Mouse (Mus musculus) myocyte (in vitro differentiated cells): ENCODE measurements around the gene Gpnmb.

Experiments
- CEBPB ChIP-seq: IDR thresholded peaks from 2 replicates; pipeline ENCODE4 v1.6.1; 2011; ENCODE audit warnings: mild to moderate bottlenecking, moderate library complexity; ENCODE audit not compliant: poor library complexity, insufficient read depth, severe bottlenecking
- E2F4 ChIP-seq: IDR thresholded peaks from one replicate; pipeline ENCODE4 v1.6.1; 2011; ENCODE audit warnings: mild to moderate bottlenecking, control low read depth, moderate library complexity; ENCODE audit not compliant: insufficient read depth
- MAX ChIP-seq: IDR thresholded peaks from one replicate; pipeline ENCODE4 v1.6.1; 2011; ENCODE audit warnings: low read depth, mild to moderate bottlenecking, control low read depth
- MYOD1 ChIP-seq, 3 experiments: IDR thresholded peaks; one replicate each; pipeline ENCODE4 v1.6.1; 2011; ENCODE audit warnings: control low read depth in 2 of 3, low read depth in 2 of 3, mild to moderate bottlenecking in 2 of 3, moderate library complexity in 1 of 3; ENCODE audit not compliant: insufficient read length in 2 of 3, control insufficient read depth in 1 of 3
- MYOG ChIP-seq, 3 experiments: IDR thresholded peaks; one replicate each; pipeline ENCODE4 v1.6.1; 2011; ENCODE audit warnings: control low read depth in 2 of 3, low read depth in 2 of 3, mild to moderate bottlenecking in 2 of 3; ENCODE audit not compliant: insufficient read length in 2 of 3, control insufficient read depth in 1 of 3, insufficient read depth in 1 of 3
- POLR2A ChIP-seq: IDR thresholded peaks from one replicate; pipeline ENCODE4 v1.6.1; 2011; ENCODE audit warnings: low read depth, mild to moderate bottlenecking, control low read depth, moderate library complexity; ENCODE audit not compliant: insufficient read length
- POLR2AphosphoS2 ChIP-seq: IDR thresholded peaks from one replicate; pipeline ENCODE4 v1.6.1; 2011; ENCODE audit warnings: low read depth, control low read depth; ENCODE audit not compliant: insufficient read length
- REST ChIP-seq: IDR thresholded peaks from one replicate; pipeline ENCODE4 v1.6.1; 2011; ENCODE audit warnings: mild to moderate bottlenecking, control low read depth, moderate library complexity; ENCODE audit not compliant: insufficient read depth, insufficient read length
- SRF ChIP-seq: IDR thresholded peaks from one replicate; pipeline ENCODE4 v1.6.1; 2011; ENCODE audit warnings: low read depth; ENCODE audit not compliant: control insufficient read depth, insufficient read length
- TCF12 ChIP-seq: IDR thresholded peaks from one replicate; pipeline ENCODE4 v1.6.1; 2011; ENCODE audit warnings: mild to moderate bottlenecking, control low read depth; ENCODE audit not compliant: poor library complexity, insufficient read depth, severe bottlenecking
- TCF3 ChIP-seq: IDR thresholded peaks from one replicate; pipeline ENCODE4 v1.6.1; 2011; ENCODE audit warnings: low read depth, control low read depth; ENCODE audit not compliant: insufficient read length
- USF1 ChIP-seq: IDR thresholded peaks from one replicate; pipeline ENCODE4 v1.6.1; 2011; ENCODE audit warnings: low read depth, mild to moderate bottlenecking, control low read depth, moderate library complexity

GRCm38 (mm10) chr6:49022384-49022783, 14.0 kb upstream of the Gpnmb start:
- no peak for TF ChIP-seq POLR2A
- no peak for TF ChIP-seq MAX
- no peak for TF ChIP-seq MYOD1 (IDR thresholded peaks at IDR 0.05; ENCODE audit: control insufficient read depth in 1 of 3, insufficient read length in 2 of 3, low read depth in 2 of 3)
- TF ChIP-seq TCF12, result no peak
- no peak for TF ChIP-seq TCF3
- TF ChIP-seq POLR2AphosphoS2, result no peak
- TF ChIP-seq USF1, result no peak
- TF ChIP-seq E2F4, result no peak
- no peak for TF ChIP-seq MYOG (IDR thresholded peaks at IDR 0.05; ENCODE audit: control insufficient read depth in 1 of 3, insufficient read depth in 1 of 3, insufficient read length in 2 of 3, low read depth in 2 of 3)
- TF ChIP-seq CEBPB, result no peak
- TF ChIP-seq SRF, result no peak
- no peak for TF ChIP-seq REST
